Mouse (Mus musculus): ENCODE data around the gene Mtmr11. TPM values are rescaled to one million over a fixed set of nuclear protein-coding genes. Genes with fewer than 3 reads are reported as not detected.
"Not testable (repeated sequence)": the region's sequence is repeated elsewhere in the genome, so short reads cannot be mapped to it uniquely, and the experiment has no call there.

Mtmr11 gene
- polyA plus RNA-seq, 1 experiment from 2014 or later, result 21.2 TPM

DNA sequence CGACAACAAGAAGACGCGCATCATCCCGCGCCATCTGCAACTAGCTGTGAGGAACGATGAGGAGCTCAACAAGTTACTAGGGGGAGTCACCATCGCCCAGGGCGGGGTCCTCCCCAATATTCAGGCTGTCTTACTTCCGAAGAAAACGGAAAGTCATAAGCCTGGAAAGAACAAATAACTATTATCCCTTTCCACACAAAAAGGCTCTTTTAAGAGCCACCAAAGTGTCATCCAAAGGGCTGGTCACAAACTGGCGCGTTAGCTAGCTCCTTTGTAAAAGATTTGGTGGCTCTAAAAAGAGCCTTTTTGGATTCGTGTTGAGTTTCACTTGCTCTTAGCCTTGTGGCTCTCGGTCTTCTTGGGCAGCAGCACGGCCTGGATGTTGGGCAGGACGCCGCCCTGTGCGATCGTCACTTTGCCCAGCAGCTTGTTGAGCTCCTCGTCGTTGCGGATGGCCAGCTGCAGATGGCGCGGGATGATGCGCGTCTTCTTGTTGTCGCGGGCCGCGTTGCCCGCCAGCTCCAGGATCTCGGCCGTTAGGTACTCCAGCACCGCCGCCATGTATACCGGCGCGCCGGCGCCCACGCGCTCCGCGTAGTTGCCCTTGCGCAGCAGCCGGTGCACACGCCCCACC lies 58.4 kb downstream of the Mtmr11 start:
- Histone ChIP-seq H3K27ac (ENCODE audit: low read length) (peak overlapping the region; percentile 98), H3K4me3 (replicated peaks; ENCODE audit: low read length) (peak overlapping the region; percentile 50), H3K9ac (ENCODE audit: low read length) (peak overlapping the region; percentile 78), H3K4me2 (ENCODE audit: low read depth, low read length) (peak overlapping the region; percentile 82), H3K4me1 (ENCODE audit: control insufficient read depth, insufficient read depth, low read length) (peaks cover 31% of the 10 kb centered on the region)
- under 1% methylated on average over 32 of the region's 47 CpGs for WGBS
- H3K36me3 ChIP-seq (ENCODE audit: control insufficient read depth, insufficient read depth, low read length); H3K27me3 ChIP-seq (ENCODE audit: control insufficient read depth, insufficient read depth, low read length); H3K9me3 ChIP-seq (replicated peaks; ENCODE audit: control insufficient read depth, low read length): not testable (repeated sequence)
- peak; percentile 1; the same call in 1 of the 2 replicates for ATAC-seq (ENCODE audit: insufficient read depth, low FRiP score)

DNA sequence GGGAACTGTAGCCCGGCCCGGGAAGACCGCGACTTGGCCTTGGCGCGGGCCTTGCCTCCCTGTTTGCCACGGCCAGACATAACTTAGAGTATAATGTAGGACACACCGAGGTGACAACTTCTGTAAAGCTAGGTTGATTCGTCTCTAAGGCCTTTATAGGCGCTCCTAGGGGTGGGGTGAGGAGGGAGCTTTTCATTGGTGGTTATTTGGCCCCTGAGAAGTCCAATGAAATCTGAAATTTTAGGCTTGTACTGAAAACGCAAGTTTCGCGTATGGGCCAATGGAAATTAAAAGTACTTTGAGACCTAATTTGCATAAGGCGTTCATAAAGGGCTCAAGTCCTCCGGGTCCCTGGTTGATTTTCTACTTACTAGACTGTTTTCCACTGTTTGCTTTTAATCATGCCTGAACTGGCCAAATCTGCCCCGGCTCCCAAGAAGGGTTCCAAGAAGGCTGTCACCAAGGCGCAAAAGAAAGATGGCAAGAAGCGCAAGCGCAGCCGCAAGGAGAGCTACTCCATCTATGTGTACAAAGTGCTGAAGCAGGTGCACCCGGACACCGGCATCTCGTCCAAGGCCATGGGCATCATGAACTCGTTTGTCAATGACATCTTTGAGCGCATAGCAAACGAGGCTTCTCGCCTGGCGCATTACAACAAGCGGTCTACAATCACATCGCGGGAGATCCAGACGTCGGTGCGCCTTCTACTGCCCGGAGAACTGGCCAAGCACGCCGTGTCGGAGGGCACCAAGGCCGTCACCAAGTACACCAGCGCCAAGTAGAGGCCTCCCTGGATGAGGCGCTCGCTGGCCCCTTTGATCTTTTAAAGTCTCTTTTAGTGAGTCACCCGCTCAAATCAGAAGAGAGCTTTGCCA lies 59.2 kb downstream of the Mtmr11 start, which contains the start of the genes Hist2h2ac and Hist2h2be:
TSS of gene Hist2h2ac (minus strand) at position 116 of the 875 bp plus-strand sequence.
TSS of gene Hist2h2be (plus strand) at position 355 of the 875 bp plus-strand sequence.
- peak within 1 kb of the TSS; percentile 98 for H3K27ac ChIP-seq (ENCODE audit: low read length)
- H3K4me3 ChIP-seq (replicated peaks; ENCODE audit: low read length), result peak within 1 kb of the TSS; percentile 50
- under 1% methylated on average over 43 of the region's 43 CpGs for WGBS
- H3K4me1 ChIP-seq (ENCODE audit: control insufficient read depth, insufficient read depth, low read length), result peaks cover 31% of the 10 kb centered on the region
- H3K4me2 ChIP-seq (ENCODE audit: low read depth, low read length), result peak within 1 kb of the TSS; percentile 82
- ATAC-seq (ENCODE audit: insufficient read depth, low FRiP score), result peak; percentile 93
- peak within 1 kb of the TSS; percentile 78 for H3K9ac ChIP-seq (ENCODE audit: low read length)
- H3K36me3 ChIP-seq (ENCODE audit: control insufficient read depth, insufficient read depth, low read length), result no peaks in the 10 kb centered on the region
- H3K9me3 ChIP-seq (replicated peaks; ENCODE audit: control insufficient read depth, low read length), result no peaks in the 10 kb centered on the region
- H3K27me3 ChIP-seq (ENCODE audit: control insufficient read depth, insufficient read depth, low read length), result no peaks in the 10 kb centered on the region

Small RNA genes lying within 50 kb of the gene (microRNA-seq; reads per million reads assigned to microRNA genes)
- gene Gm44492, result not detected

Other genes starting within 250 kb of the Mtmr11 start
- gene Anp32e, start 232.8 kb upstream of the Mtmr11 start, polyA plus RNA-seq (2015; fragmentation: Nextera tagmentation; extraction: Ambion mirVana), result 156 and 167 TPM in 2 replicates
- gene Plekho1, start 166.0 kb upstream of the Mtmr11 start, polyA plus RNA-seq (2015; fragmentation: Nextera tagmentation; extraction: Ambion mirVana), result 20.6 and 25.7 TPM in 2 replicates
- 31.7 and 39.6 TPM in 2 replicates for gene Vps45, start 103.5 kb upstream of the Mtmr11 start, polyA plus RNA-seq (2015; fragmentation: Nextera tagmentation; extraction: Ambion mirVana)
- gene Otud7b, start 57.5 kb upstream of the Mtmr11 start, polyA plus RNA-seq (2015; fragmentation: Nextera tagmentation; extraction: Ambion mirVana), result 11.8 and 13.1 TPM in 2 replicates
- 124 and 125 TPM in 2 replicates for gene Sf3b4, start 10.3 kb downstream of the Mtmr11 start, polyA plus RNA-seq (2015; fragmentation: Nextera tagmentation; extraction: Ambion mirVana)
- 4.1 and 4.4 TPM in 2 replicates for gene Sv2a, start 19.1 kb downstream of the Mtmr11 start, polyA plus RNA-seq (2015; fragmentation: Nextera tagmentation; extraction: Ambion mirVana)
- gene Bola1, start 57.7 kb downstream of the Mtmr11 start, polyA plus RNA-seq (2015; fragmentation: Nextera tagmentation; extraction: Ambion mirVana), result 46.8 and 50.0 TPM in 2 replicates
- gene Hist2h2ab, start 57.9 kb downstream of the Mtmr11 start, polyA plus RNA-seq (2015; fragmentation: Nextera tagmentation; extraction: Ambion mirVana), result 0.92 TPM in 1 of 2 replicates, not detected in the other
- 2.9 and 6.3 TPM in 2 replicates for gene Hist2h2ac, start 58.9 kb downstream of the Mtmr11 start, polyA plus RNA-seq (2015; fragmentation: Nextera tagmentation; extraction: Ambion mirVana)
- gene Hist2h2be, start 59.1 kb downstream of the Mtmr11 start, polyA plus RNA-seq (2015; fragmentation: Nextera tagmentation; extraction: Ambion mirVana), result 9.3 and 10.6 TPM in 2 replicates
- gene Hist2h3c2, start 77.1 kb downstream of the Mtmr11 start, polyA plus RNA-seq (2015; fragmentation: Nextera tagmentation; extraction: Ambion mirVana), result 2.6 TPM in 1 of 2 replicates, not detected in the other
- 49.4 and 53.3 TPM in 2 replicates for gene Hist2h2aa2, start 78.3 kb downstream of the Mtmr11 start, polyA plus RNA-seq (2015; fragmentation: Nextera tagmentation; extraction: Ambion mirVana)
- gene Hist2h2aa1, start 83.5 kb downstream of the Mtmr11 start, polyA plus RNA-seq (2015; fragmentation: Nextera tagmentation; extraction: Ambion mirVana), result 19.4 and 20.8 TPM in 2 replicates
- gene Hist2h3c1, start 84.7 kb downstream of the Mtmr11 start, polyA plus RNA-seq (2015; fragmentation: Nextera tagmentation; extraction: Ambion mirVana), result 1.3 and 2.1 TPM in 2 replicates
- gene Hist2h4, start 101.3 kb downstream of the Mtmr11 start, polyA plus RNA-seq (2015; fragmentation: Nextera tagmentation; extraction: Ambion mirVana), result 7.8 and 8.6 TPM in 2 replicates
- gene Hist2h3b, start 106.7 kb downstream of the Mtmr11 start, polyA plus RNA-seq (2015; fragmentation: Nextera tagmentation; extraction: Ambion mirVana), result 29.8 and 39.2 TPM in 2 replicates
- gene Hist2h2bb, start 107.7 kb downstream of the Mtmr11 start, polyA plus RNA-seq (2015; fragmentation: Nextera tagmentation; extraction: Ambion mirVana), result 7.3 and 12.4 TPM in 2 replicates
- 3.0 and 3.4 TPM in 2 replicates for gene Fcgr1, start 132.0 kb downstream of the Mtmr11 start, polyA plus RNA-seq (2015; fragmentation: Nextera tagmentation; extraction: Ambion mirVana)

Data from stomach, embryonic 16.5 days (tissue).